In the genomic region with DNA sequence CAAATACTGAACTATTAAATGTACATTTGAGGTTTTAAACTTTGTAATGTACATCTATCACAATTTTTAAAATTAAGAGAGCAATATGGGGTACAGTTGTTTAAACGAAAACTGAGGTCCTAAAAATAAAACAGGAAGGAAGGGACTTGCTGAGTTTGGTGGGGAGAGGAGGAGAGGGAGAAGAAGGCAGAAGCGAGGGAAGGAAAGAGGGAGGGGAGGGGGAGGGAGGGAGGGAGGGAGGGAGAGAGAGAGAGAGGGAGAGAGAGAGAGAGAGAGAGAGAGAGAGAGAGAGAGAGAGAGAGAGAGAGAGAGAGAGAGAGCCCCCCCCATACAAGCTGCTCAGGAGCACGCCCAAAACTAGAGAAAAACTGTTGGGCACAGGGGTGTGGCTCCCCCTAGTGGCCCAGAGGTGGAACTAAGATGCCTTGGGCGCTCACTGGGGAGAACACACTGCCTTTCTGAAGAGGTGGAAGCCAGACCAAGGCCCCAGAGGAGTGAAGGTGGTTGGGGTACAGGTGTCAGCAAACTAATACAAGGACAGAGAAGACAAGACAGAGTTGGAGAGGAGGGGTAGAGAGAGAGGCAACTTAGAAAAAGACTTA, we compare ENCODE assay signal across 10 mouse cellular contexts. TPM values are rescaled to one million over a fixed set of nuclear protein-coding genes. Genes with fewer than 3 reads are reported as not detected.
A peak's percentile ranks its signal among the peaks of the same experiment; 100 is the strongest.
DNase-seq lines count a peak whose midpoint lies in the region; TF ChIP-seq lines count a peak whose summit lies in the region.
"Had no signal": no experiment of that assay in that cellular context is flagged by ENCODE, and none has a peak within 500 bp of the region (broad histone marks: within the 10 kb centered on the region; RNA-seq: fewer than 3 reads in every experiment).

No protein-coding gene starts in this region.

- no peak for TF ChIP-seq POLR2A in heart, adult 2 months (IDR thresholded peaks at IDR 0.05; ENCODE audit: insufficient read depth, low read depth, low read length)

- WGBS in heart, adult 2 months = 16% methylated on average over 4 of the region's 4 CpGs

- H3K79me2 ChIP-seq in heart, adult 2 months (replicated peaks; ENCODE audit: control insufficient read depth, insufficient read depth, low read length) = no peaks in the 10 kb centered on the region

- H3K9ac ChIP-seq in heart, adult 2 months (ENCODE audit: low read depth, low read length) = no peak overlapping the region
- H3K9ac ChIP-seq: embryonic facial prominence, embryonic 12.5 days had no signal

- H3K4me1 ChIP-seq in heart, adult 2 months (ENCODE audit: control insufficient read depth, insufficient read depth, low read length) = no peaks in the 10 kb centered on the region

- DNase-seq in heart, adult 2 months = peak; percentile 50 to 64
- no peak for DNase-seq in heart, postnatal 25 days (ENCODE audit: low spot score)
- peak; percentile 35 to 41 for DNase-seq in CD8-positive naive resting alpha-beta T cell, adult 2 months (ENCODE audit: low read depth in 2 of 2, low spot score in 2 of 2)
- peak; percentile 2 for DNase-seq in brain, embryonic 18.5 days (ENCODE audit: low read depth, low spot score)
- peak; percentile 51 for DNase-seq in gastrocnemius, adult 2 months
- peak; percentile 34 to 41 for DNase-seq in left cerebral cortex, postnatal 10 days (ENCODE audit: extremely low spot score in 1 of 2, low spot score in 2 of 2)
- peak; percentile 70 for DNase-seq in mesoderm, embryonic 11.5 days (ENCODE audit: low read depth, low spot score)
- DNase-seq in splenic B cell, adult 2 months (ENCODE audit: low read depth, low spot score) = peak; percentile 71

- peaks cover 3% of the 10 kb centered on the region for H3K27me3 ChIP-seq in heart, adult 2 months (ENCODE audit: control insufficient read depth, insufficient read depth, low read length)
- H3K27me3 ChIP-seq in splenic B cell, adult 2 months (ENCODE audit: control insufficient read depth, insufficient read depth, low read length, poor library complexity, severe bottlenecking) = no peaks in the 10 kb centered on the region

- H3K27ac ChIP-seq in heart, adult 2 months = no peak overlapping the region
- H3K27ac ChIP-seq in gastrocnemius, adult 2 months = no peak overlapping the region
- H3K27ac ChIP-seq: embryonic facial prominence, embryonic 12.5 days had no signal

- intact Hi-C loops in heart, adult 2 months (cut with DNase I) = loop anchor here (1.0 to 10.0 kb wide), 3 partner anchors 142 to 334 kb away; a partner anchor contains a TSS
- intact Hi-C loops in heart, postnatal 25 days (cut with DNase I) = loop anchor here (1.0 to 5.0 kb wide), 3 partner anchors 134 to 399 kb away; a partner anchor contains a TSS
- intact Hi-C loops in gastrocnemius, adult 2 months (cut with DNase I) = loop anchor here (5.0 to 10.0 kb wide), 2 partner anchors 234 to 342 kb away; no protein-coding TSS in a partner anchor
- intact Hi-C loops in left cerebral cortex, postnatal 10 days (cut with DNase I) = loop anchor here (5.0 kb wide), 1 partner anchor 234 kb away; no protein-coding TSS in a partner anchor

- TF ChIP-seq EP300 in heart, adult 2 months (IDR thresholded peaks at IDR 0.05; ENCODE audit: insufficient read depth, low read depth, low read length) = no peak

- H3K4me3 ChIP-seq in heart, adult 2 months = no peak overlapping the region
- H3K4me3 ChIP-seq in gastrocnemius, adult 2 months = no peak overlapping the region
- H3K4me3 ChIP-seq: embryonic facial prominence, embryonic 12.5 days had no signal

- TF ChIP-seq CTCF in heart, adult 2 months (IDR thresholded peaks at IDR 0.05) = peak; percentile 77
- TF ChIP-seq CTCF in gastrocnemius, adult 2 months (IDR thresholded peaks at IDR 0.05) = peak; percentile 78

- H3K36me3 ChIP-seq in heart, adult 2 months (ENCODE audit: control insufficient read depth, insufficient read depth, low read length) = no peaks in the 10 kb centered on the region
- no peaks in the 10 kb centered on the region for H3K36me3 ChIP-seq in splenic B cell, adult 2 months (ENCODE audit: control insufficient read depth, insufficient read depth, low read length, poor library complexity, severe bottlenecking)
- H3K36me3 ChIP-seq: embryonic facial prominence, embryonic 12.5 days had no signal

RNA-seq across cellular contexts. Expression of a gene that starts 3.8 kb away (rescaled TPM):
- total RNA-seq in heart, adult 2 months (2021) = under 1 TPM in 1 of 2 experiments, not detected in 1; 0.20 TPM
- 0.06 TPM in 1 of 2 replicates, not detected in the other for polyA plus RNA-seq in heart, adult 2 months (2012; rRNA removed)
- total RNA-seq in heart, postnatal 25 days (2021) = under 1 TPM in 1 of 2 experiments, not detected in 1; 0.10 TPM
- total RNA-seq in gastrocnemius, adult 2 months (2021) = not detected
- total RNA-seq in left cerebral cortex, postnatal 10 days (2021) = under 1 TPM in 1 of 2 experiments, not detected in 1; 0.20 TPM

RNA-seq across cellular contexts. Expression of a gene that starts 6.2 kb away (rescaled TPM):
- total RNA-seq in heart, adult 2 months (2021) = not detected
- polyA plus RNA-seq in heart, adult 2 months (2012; rRNA removed) = not detected in 2 replicates
- not detected for total RNA-seq in heart, postnatal 25 days (2021)
- total RNA-seq in gastrocnemius, adult 2 months (2021) = not detected
- total RNA-seq in left cerebral cortex, postnatal 10 days (2021) = not detected
- polyA plus RNA-seq: embryonic facial prominence, embryonic 12.5 days; liver, embryonic 16.5 days had no signal

RNA-seq across cellular contexts. Expression of a gene that starts 20.6 kb away (rescaled TPM):
- 10 to 100 TPM in 1 of 2 experiments, 1 to 10 TPM in 1; 7.6 to 11.4 TPM for total RNA-seq in heart, adult 2 months (2021)
- 1.5 and 3.6 TPM in 2 replicates for polyA plus RNA-seq in heart, adult 2 months (2012; rRNA removed)
- 10 to 100 TPM in 1 of 2 experiments, 1 to 10 TPM in 1; 8.1 to 18.7 TPM for total RNA-seq in heart, postnatal 25 days (2021)
- total RNA-seq in gastrocnemius, adult 2 months (2021) = under 1 TPM in 1 of 2 experiments, not detected in 1; 0.22 TPM
- not detected for total RNA-seq in left cerebral cortex, postnatal 10 days (2021)
- polyA plus RNA-seq: embryonic facial prominence, embryonic 12.5 days; liver, embryonic 16.5 days had no signal

RNA-seq across cellular contexts. Expression of a gene that starts 22.1 kb away (rescaled TPM):
- not detected for total RNA-seq in heart, adult 2 months (2021)
- not detected in 2 replicates for polyA plus RNA-seq in heart, adult 2 months (2012; rRNA removed)
- not detected for total RNA-seq in heart, postnatal 25 days (2021)
- total RNA-seq in gastrocnemius, adult 2 months (2021) = not detected
- not detected for total RNA-seq in left cerebral cortex, postnatal 10 days (2021)
- polyA plus RNA-seq: embryonic facial prominence, embryonic 12.5 days had no signal

RNA-seq across cellular contexts. Expression of a gene that starts 41.6 kb away (rescaled TPM):
- total RNA-seq in heart, adult 2 months (2021) = not detected
- not detected in 2 replicates for polyA plus RNA-seq in heart, adult 2 months (2012; rRNA removed)
- not detected for total RNA-seq in heart, postnatal 25 days (2021)
- total RNA-seq in gastrocnemius, adult 2 months (2021) = not detected
- total RNA-seq in left cerebral cortex, postnatal 10 days (2021) = not detected
- polyA plus RNA-seq: embryonic facial prominence, embryonic 12.5 days; liver, embryonic 16.5 days had no signal

Comparison
In these comparisons a context has a peak if more than half of its experiments do, and no peak if none do; other contexts are left out.
1. RNA of a gene that starts 20.6 kb away (total RNA-seq): 8.1 to 18.7 TPM in heart, postnatal 25 days and 7.6 to 11.4 TPM in heart, adult 2 months; 0.22 TPM in gastrocnemius, adult 2 months and not detected in left cerebral cortex, postnatal 10 days; every median in the first group is over 4 times any median in the second.